Mouse (Mus musculus) small intestine, adult 2 months (tissue): ENCODE measurements around the gene Rab3il1.

Source experiments
- CTCF ChIP-seq: fragments of 200-500 bp; IDR thresholded peaks from 2 replicates; pipeline ENCODE4 v1.5.1; 2012; ENCODE audit warnings: low read depth, mild to moderate bottlenecking, control low read depth, inconsistent platforms, low read length, moderate library complexity, mixed read lengths; ENCODE audit not compliant: insufficient replicate concordance, insufficient read length; ENCODE audit errors: extremely low read depth
- POLR2A ChIP-seq: fragments of 200-500 bp; IDR thresholded peaks from 2 replicates; pipeline ENCODE4 v1.6.1; 2012; ENCODE audit warnings: low read depth, mild to moderate bottlenecking, control low read depth, inconsistent platforms, low read length, moderate library complexity

GRCm38 (mm10) chr19:9955438-9955837, 46.0 kb upstream of the Rab3il1 start:
- TF ChIP-seq POLR2A (no peak), CTCF (no peak)
